Comparison of ENCODE assay signal across 8 mouse cellular contexts in genomic region chr7:19404476-19404875, GRCm38 (mm10). TPM values are rescaled to one million over a fixed set of nuclear protein-coding genes. Genes with fewer than 3 reads are reported as not detected.
DNase-seq lines count a peak whose midpoint lies in the region; ATAC-seq and TF ChIP-seq lines count a peak whose summit lies in the region.

Gene Ckm (plus strand): TSS chr7:19404776.

- no peaks in the 10 kb centered on the region for H3K36me3 ChIP-seq in heart, adult 2 months (ENCODE audit: control insufficient read depth, insufficient read depth, low read length)
- H3K36me3 ChIP-seq in embryonic facial prominence, embryonic 15.5 days = no peaks in the 10 kb centered on the region
- no peaks in the 10 kb centered on the region for H3K36me3 ChIP-seq in midbrain, embryonic 11.5 days (ENCODE audit: control insufficient read depth, insufficient read depth, low read length)

- TF ChIP-seq CTCF in heart, adult 2 months (IDR thresholded peaks at IDR 0.05) = no peak

- no peaks in the 10 kb centered on the region for H3K9me3 ChIP-seq in embryonic facial prominence, embryonic 15.5 days (replicated peaks)
- H3K9me3 ChIP-seq in midbrain, embryonic 11.5 days (ENCODE audit: control insufficient read depth, low read length) = 0 out of 2 replicates have a peak, but pooled peaks cover 2% of the 10 kb centered on the region

- no peak for DNase-seq in heart, adult 2 months
- DNase-seq in heart, adult 9 months (ENCODE audit: low spot score in 2 of 2) = no peak
- no peak for DNase-seq in heart, postnatal 25 days (ENCODE audit: low spot score)
- no peak for DNase-seq in midbrain, embryonic 11.5 days (ENCODE audit: low spot score, missing footprints)
- no peak for DNase-seq in ovary, adult 18-20 months (ENCODE audit: low spot score)
- no peak for DNase-seq in layer of hippocampus, postnatal 14 days (ENCODE audit: low spot score in 2 of 2)
- DNase-seq in left cerebral cortex, postnatal 36 days (ENCODE audit: low spot score in 2 of 2) = no peak

- no peak for TF ChIP-seq EP300 in heart, adult 2 months (IDR thresholded peaks at IDR 0.05; ENCODE audit: insufficient read depth, low read depth, low read length)

- no peaks in the 10 kb centered on the region for H3K79me2 ChIP-seq in heart, adult 2 months (replicated peaks; ENCODE audit: control insufficient read depth, insufficient read depth, low read length)

- TF ChIP-seq POLR2A in heart, adult 2 months (IDR thresholded peaks at IDR 0.05; ENCODE audit: insufficient read depth, low read depth, low read length) = no peak

- peak within 1 kb of the TSS; percentile 90 for H3K4me2 ChIP-seq in embryonic facial prominence, embryonic 15.5 days (replicated peaks)
- peak within 1 kb of the TSS; percentile 66 for H3K4me2 ChIP-seq in midbrain, embryonic 11.5 days

- no peaks in the 10 kb centered on the region; the same call in 1 of the 2 replicates for H3K4me1 ChIP-seq in heart, adult 2 months (ENCODE audit: control insufficient read depth, insufficient read depth, low read length)
- H3K4me1 ChIP-seq in embryonic facial prominence, embryonic 15.5 days = peaks cover 20% of the 10 kb centered on the region
- peaks cover 7% of the 10 kb centered on the region; the same call in 1 of the 2 replicates for H3K4me1 ChIP-seq in midbrain, embryonic 11.5 days (ENCODE audit: control insufficient read depth, insufficient read depth, low read length)

- no peak for ATAC-seq in embryonic facial prominence, embryonic 15.5 days (ENCODE audit: insufficient number of reproducible peaks, low FRiP score, low TSS enrichment, low read depth)
- no peak for ATAC-seq in midbrain, embryonic 11.5 days (ENCODE audit: low FRiP score)

- peaks cover 7% of the 10 kb centered on the region for H3K27me3 ChIP-seq in heart, adult 2 months (ENCODE audit: control insufficient read depth, insufficient read depth, low read length)
- H3K27me3 ChIP-seq in embryonic facial prominence, embryonic 15.5 days = peaks cover 31% of the 10 kb centered on the region
- peaks cover 30% of the 10 kb centered on the region for H3K27me3 ChIP-seq in midbrain, embryonic 11.5 days (ENCODE audit: control insufficient read depth, insufficient read depth, low read length)

- H3K4me3 ChIP-seq in heart, adult 2 months = peak within 1 kb of the TSS; percentile 53
- peak within 1 kb of the TSS; percentile 53 for H3K4me3 ChIP-seq in embryonic facial prominence, embryonic 15.5 days (replicated peaks)
- H3K4me3 ChIP-seq in midbrain, embryonic 11.5 days (ENCODE audit: low read depth, low read length) = peak within 1 kb of the TSS; percentile 47

- peak within 1 kb of the TSS; percentile 56 for H3K9ac ChIP-seq in heart, adult 2 months (ENCODE audit: low read depth, low read length)
- H3K9ac ChIP-seq in embryonic facial prominence, embryonic 15.5 days = peak within 1 kb of the TSS; percentile 26
- H3K9ac ChIP-seq in midbrain, embryonic 11.5 days (ENCODE audit: low read length) = peak within 1 kb of the TSS; percentile 52

- intact Hi-C loops in heart, adult 2 months (cut with DNase I) = loop anchor here (5.0 kb wide), 1 partner anchor 298 kb away; no protein-coding TSS in a partner anchor
- intact Hi-C loops in heart, postnatal 25 days (cut with DNase I) = no loop called here
- intact Hi-C loops in left cerebral cortex, postnatal 36 days (cut with DNase I) = no loop called here

- H3K27ac ChIP-seq in heart, adult 2 months = no peak within 1 kb of the TSS
- no peak within 1 kb of the TSS for H3K27ac ChIP-seq in embryonic facial prominence, embryonic 15.5 days (replicated peaks)
- H3K27ac ChIP-seq in midbrain, embryonic 11.5 days (ENCODE audit: low read depth, low read length) = no peak within 1 kb of the TSS

- WGBS in heart, adult 2 months = 54% methylated on average over 7 of the region's 7 CpGs
- 50% methylated on average over 7 of the region's 7 CpGs for WGBS in embryonic facial prominence, embryonic 15.5 days
- WGBS in midbrain, embryonic 11.5 days = 54% methylated on average over 7 of the region's 7 CpGs

RNA-seq across cellular contexts. Expression of gene Ckm, which starts in this region (rescaled TPM):
- total RNA-seq in heart, adult 2 months (2021) = 1,000 to 10,000 TPM; 3,482 to 3,985 TPM
- 7,008 and 7,255 TPM in 2 replicates for polyA plus RNA-seq in heart, adult 2 months (2012; rRNA removed)
- polyA plus RNA-seq in embryonic facial prominence, embryonic 15.5 days (2015; fragmentation: Nextera tagmentation; extraction: Ambion mirVana) = 118 and 167 TPM in 2 replicates
- total RNA-seq in heart, postnatal 25 days (2021) = 1,000 to 10,000 TPM; 4,463 to 5,048 TPM
- not detected in 2 replicates for polyA plus RNA-seq in midbrain, embryonic 11.5 days (2014; fragmentation: Nextera tagmentation; extraction: Ambion mirVana)
- total RNA-seq in layer of hippocampus, postnatal 14 days (2021) = not detected
- under 1 TPM; 0.35 to 0.41 TPM for total RNA-seq in left cerebral cortex, postnatal 36 days (2021)

Comparison
In these comparisons a context has a peak if more than half of its experiments do, and no peak if none do; other contexts are left out.
1. RNA of gene Ckm (total RNA-seq): 4,463 to 5,048 TPM in heart, postnatal 25 days and 3,482 to 3,985 TPM in heart, adult 2 months; 0.35 to 0.41 TPM in left cerebral cortex, postnatal 36 days and not detected in layer of hippocampus, postnatal 14 days; every median in the first group is over 1,000 times any median in the second.
2. RNA of gene Ckm (polyA plus RNA-seq): 7,008 to 7,255 TPM in heart, adult 2 months and 118 to 167 TPM in embryonic facial prominence, embryonic 15.5 days; not detected in midbrain, embryonic 11.5 days; every median in the first group is over 100 times any median in the second.
3. RNA of gene Ckm (polyA plus RNA-seq): 7,008 to 7,255 TPM in heart, adult 2 months; 118 to 167 TPM in embryonic facial prominence, embryonic 15.5 days; every median in the first group is over 10 times any median in the second.
4. Peak in every context shown above with its lines, with median percentiles within 50 percentile points of each other: H3K4me3 ChIP-seq and H3K9ac ChIP-seq.